Mouse (Mus musculus): Measurements from ENCODE around the gene Herc3. TPM values are rescaled to one million over a fixed set of nuclear protein-coding genes. Genes with fewer than 3 reads are reported as not detected.

Gene Herc3
- polyA plus RNA-seq, 1 experiment from 2014 or later: 18.5 TPM

DNA sequence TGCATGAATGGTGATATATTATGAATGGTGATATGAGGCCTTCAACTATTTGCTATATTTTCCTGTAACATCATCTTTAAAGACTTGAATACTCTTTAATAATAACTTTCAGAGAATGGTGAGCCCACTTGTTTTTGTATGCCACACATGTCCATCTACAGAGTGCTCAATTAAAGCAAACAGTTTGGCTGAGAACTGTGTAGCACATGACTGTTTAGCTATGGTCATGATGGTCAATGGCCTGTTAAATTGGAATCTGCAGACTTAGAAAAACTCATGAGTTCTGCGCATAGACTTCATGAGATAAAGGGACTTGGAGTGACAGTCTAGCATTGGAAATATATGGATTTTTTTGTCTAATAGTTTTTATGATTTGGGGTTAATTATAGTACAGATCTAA lies 119.1 kb downstream of the Herc3 start:
- H3K36me3 ChIP-seq (ENCODE audit: control insufficient read depth, insufficient read depth, low read length): no peaks in the 10 kb centered on the region
- WGBS (ENCODE audit: insufficient replicate concordance): 84% methylated on average over 1 of the region's 1 CpGs
- 0 out of 2 replicates have a peak, but pooled peaks cover 2% of the 10 kb centered on the region for H3K9me3 ChIP-seq (replicated peaks; ENCODE audit: control insufficient read depth, low read length)
- H3K27me3 ChIP-seq (ENCODE audit: control insufficient read depth, insufficient read depth, low read length): no peaks in the 10 kb centered on the region
- no peak overlapping the region for H3K4me2 ChIP-seq
- H3K9ac ChIP-seq (ENCODE audit: low read depth, low read length): no peak overlapping the region
- no peak overlapping the region for H3K27ac ChIP-seq (ENCODE audit: low read depth, low read length)
- H3K4me3 ChIP-seq (ENCODE audit: low read depth, low read length): no peak overlapping the region
- H3K4me1 ChIP-seq (ENCODE audit: control insufficient read depth, insufficient read depth, low read length): no peaks in the 10 kb centered on the region
- ATAC-seq (replicated peaks; ENCODE audit: insufficient number of reproducible peaks, low FRiP score, low TSS enrichment): no peak

GRCm38 (mm10) chr6:58951128-58951992 lies 120.1 kb downstream of the Herc3 start:
- Histone ChIP-seq H3K27me3 (ENCODE audit: control insufficient read depth, insufficient read depth, low read length) (no peaks in the 10 kb centered on the region), H3K9me3 (replicated peaks; ENCODE audit: control insufficient read depth, low read length) (0 out of 2 replicates have a peak, but pooled peaks cover 2% of the 10 kb centered on the region), H3K36me3 (ENCODE audit: control insufficient read depth, insufficient read depth, low read length) (no peaks in the 10 kb centered on the region), H3K27ac (ENCODE audit: low read depth, low read length) (no peak overlapping the region), H3K4me1 (ENCODE audit: control insufficient read depth, insufficient read depth, low read length) (no peaks in the 10 kb centered on the region), H3K4me3 (ENCODE audit: low read depth, low read length) (no peak overlapping the region), H3K4me2 (no peak overlapping the region), H3K9ac (ENCODE audit: low read depth, low read length) (no peak overlapping the region)
- 53% methylated on average over 2 of the region's 2 CpGs for WGBS (ENCODE audit: insufficient replicate concordance)
- ATAC-seq (replicated peaks; ENCODE audit: insufficient number of reproducible peaks, low FRiP score, low TSS enrichment): no peak

DNA sequence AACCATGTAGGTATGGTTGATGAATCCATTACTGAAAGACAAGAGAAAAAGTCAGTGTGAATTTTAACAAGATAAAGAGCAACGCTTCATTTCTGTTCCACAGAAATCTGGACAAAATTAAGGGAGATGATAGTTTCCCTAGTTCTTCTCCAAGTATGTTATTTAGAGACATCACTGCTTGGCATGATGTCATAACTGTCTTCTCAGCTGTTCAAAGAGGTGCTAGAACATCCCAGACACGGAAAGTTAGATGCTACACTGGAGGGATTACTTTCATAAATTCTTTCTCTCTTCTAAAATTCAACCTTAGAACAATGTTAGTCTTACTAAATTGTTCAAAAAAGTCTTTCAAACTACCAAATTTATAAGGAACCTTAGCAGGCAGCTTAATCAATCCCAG lies 129.3 kb downstream of the Herc3 start:
- ATAC-seq (replicated peaks; ENCODE audit: insufficient number of reproducible peaks, low FRiP score, low TSS enrichment): no peak
- Histone ChIP-seq H3K9ac (ENCODE audit: low read depth, low read length) (no peak overlapping the region), H3K4me2 (no peak overlapping the region), H3K27me3 (ENCODE audit: control insufficient read depth, insufficient read depth, low read length) (no peaks in the 10 kb centered on the region), H3K36me3 (ENCODE audit: control insufficient read depth, insufficient read depth, low read length) (no peaks in the 10 kb centered on the region), H3K27ac (ENCODE audit: low read depth, low read length) (no peak overlapping the region), H3K4me1 (ENCODE audit: control insufficient read depth, insufficient read depth, low read length) (no peaks in the 10 kb centered on the region), H3K4me3 (ENCODE audit: low read depth, low read length) (no peak overlapping the region), H3K9me3 (replicated peaks; ENCODE audit: control insufficient read depth, low read length) (no peaks in the 10 kb centered on the region)
- WGBS (ENCODE audit: insufficient replicate concordance): 85% methylated on average over 2 of the region's 2 CpGs

DNA sequence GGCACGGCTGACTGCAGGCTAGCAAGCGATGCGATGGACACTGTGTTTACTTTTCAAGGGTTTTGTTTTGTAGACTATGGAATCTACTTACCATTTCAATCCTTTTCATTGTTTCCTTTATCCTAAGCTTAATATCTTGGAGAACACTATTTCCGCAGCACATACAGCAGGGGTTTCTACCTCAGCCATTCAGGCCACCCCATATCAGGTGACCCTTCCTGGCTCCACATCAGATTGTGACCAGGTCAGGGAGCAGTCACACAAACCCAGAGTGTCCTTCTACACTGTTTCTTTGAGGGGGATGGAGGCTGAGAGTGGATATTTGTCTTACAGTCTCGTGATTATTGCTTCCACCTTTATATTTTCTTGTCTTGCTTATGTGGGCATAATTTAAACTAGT lies 131.4 kb downstream of the Herc3 start:
- no peak overlapping the region for H3K9ac ChIP-seq (ENCODE audit: low read depth, low read length)
- WGBS (ENCODE audit: insufficient replicate concordance): 78% methylated on average over 5 of the region's 5 CpGs
- no peaks in the 10 kb centered on the region for H3K36me3 ChIP-seq (ENCODE audit: control insufficient read depth, insufficient read depth, low read length)
- H3K4me3 ChIP-seq (ENCODE audit: low read depth, low read length): no peak overlapping the region
- no peaks in the 10 kb centered on the region for H3K4me1 ChIP-seq (ENCODE audit: control insufficient read depth, insufficient read depth, low read length)
- H3K27ac ChIP-seq (ENCODE audit: low read depth, low read length): no peak overlapping the region
- H3K4me2 ChIP-seq: no peak overlapping the region
- no peak for ATAC-seq (replicated peaks; ENCODE audit: insufficient number of reproducible peaks, low FRiP score, low TSS enrichment)
- no peaks in the 10 kb centered on the region for H3K27me3 ChIP-seq (ENCODE audit: control insufficient read depth, insufficient read depth, low read length)
- H3K9me3 ChIP-seq (replicated peaks; ENCODE audit: control insufficient read depth, low read length): no peaks in the 10 kb centered on the region

DNA sequence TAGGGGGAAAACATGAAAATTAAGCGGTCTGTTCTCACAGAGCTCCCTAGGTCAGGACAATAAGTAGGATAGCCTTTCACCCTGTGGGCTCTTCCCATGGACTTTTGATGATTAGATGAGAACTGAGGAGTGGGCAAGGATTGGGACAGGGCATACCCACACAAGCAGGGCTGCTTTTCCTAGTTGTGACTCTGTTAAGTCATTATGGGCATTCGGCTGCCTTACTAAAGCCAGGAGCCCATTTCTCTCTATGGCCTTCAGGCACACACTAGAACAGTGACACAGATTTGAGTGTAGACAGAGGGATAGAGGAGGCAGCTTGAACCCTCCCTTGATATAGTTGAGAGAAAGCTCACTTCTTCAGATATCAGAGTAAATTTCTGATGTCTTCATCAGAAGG lies 132.8 kb downstream of the Herc3 start:
- Histone ChIP-seq H3K27ac (ENCODE audit: low read depth, low read length) (no peak overlapping the region), H3K4me2 (no peak overlapping the region), H3K4me1 (ENCODE audit: control insufficient read depth, insufficient read depth, low read length) (no peaks in the 10 kb centered on the region), H3K4me3 (ENCODE audit: low read depth, low read length) (no peak overlapping the region), H3K27me3 (ENCODE audit: control insufficient read depth, insufficient read depth, low read length) (no peaks in the 10 kb centered on the region), H3K9ac (ENCODE audit: low read depth, low read length) (no peak overlapping the region), H3K36me3 (ENCODE audit: control insufficient read depth, insufficient read depth, low read length) (no peaks in the 10 kb centered on the region), H3K9me3 (replicated peaks; ENCODE audit: control insufficient read depth, low read length) (no peaks in the 10 kb centered on the region)
- no peak for ATAC-seq (replicated peaks; ENCODE audit: insufficient number of reproducible peaks, low FRiP score, low TSS enrichment)
- WGBS (ENCODE audit: insufficient replicate concordance): 88% methylated on average over 2 of the region's 2 CpGs

- H3K36me3 ChIP-seq (ENCODE audit: control insufficient read depth, insufficient read depth, low read length): no peaks in the 10 kb centered on the region
- H3K4me3 ChIP-seq (ENCODE audit: low read depth, low read length): no peak overlapping the region
- H3K9ac ChIP-seq (ENCODE audit: low read depth, low read length): no peak overlapping the region
- no peak overlapping the region for H3K4me2 ChIP-seq
- no peak for ATAC-seq (replicated peaks; ENCODE audit: insufficient number of reproducible peaks, low FRiP score, low TSS enrichment)
- H3K27me3 ChIP-seq (ENCODE audit: control insufficient read depth, insufficient read depth, low read length): no peaks in the 10 kb centered on the region
- no peaks in the 10 kb centered on the region for H3K4me1 ChIP-seq (ENCODE audit: control insufficient read depth, insufficient read depth, low read length)
- H3K9me3 ChIP-seq (replicated peaks; ENCODE audit: control insufficient read depth, low read length): no peaks in the 10 kb centered on the region
- H3K27ac ChIP-seq (ENCODE audit: low read depth, low read length): no peak overlapping the region
Measured at GRCm38 (mm10) chr6:58964565-58964964, 133.3 kb downstream of the Herc3 start.

- Histone ChIP-seq H3K4me3 (ENCODE audit: low read depth, low read length) (no peak overlapping the region), H3K27me3 (ENCODE audit: control insufficient read depth, insufficient read depth, low read length) (no peaks in the 10 kb centered on the region), H3K4me2 (peak overlapping the region; percentile 24; the same call in 1 of the 2 replicates), H3K36me3 (ENCODE audit: control insufficient read depth, insufficient read depth, low read length) (no peaks in the 10 kb centered on the region), H3K4me1 (ENCODE audit: control insufficient read depth, insufficient read depth, low read length) (no peaks in the 10 kb centered on the region), H3K27ac (ENCODE audit: low read depth, low read length) (no peak overlapping the region), H3K9ac (ENCODE audit: low read depth, low read length) (no peak overlapping the region), H3K9me3 (replicated peaks; ENCODE audit: control insufficient read depth, low read length) (no peaks in the 10 kb centered on the region)
- WGBS (ENCODE audit: insufficient replicate concordance): 31% methylated on average over 12 of the region's 12 CpGs
- no peak for ATAC-seq (replicated peaks; ENCODE audit: insufficient number of reproducible peaks, low FRiP score, low TSS enrichment)
Measured at GRCm38 (mm10) chr6:58965071-58965831, 134.0 kb downstream of the Herc3 start.

DNA sequence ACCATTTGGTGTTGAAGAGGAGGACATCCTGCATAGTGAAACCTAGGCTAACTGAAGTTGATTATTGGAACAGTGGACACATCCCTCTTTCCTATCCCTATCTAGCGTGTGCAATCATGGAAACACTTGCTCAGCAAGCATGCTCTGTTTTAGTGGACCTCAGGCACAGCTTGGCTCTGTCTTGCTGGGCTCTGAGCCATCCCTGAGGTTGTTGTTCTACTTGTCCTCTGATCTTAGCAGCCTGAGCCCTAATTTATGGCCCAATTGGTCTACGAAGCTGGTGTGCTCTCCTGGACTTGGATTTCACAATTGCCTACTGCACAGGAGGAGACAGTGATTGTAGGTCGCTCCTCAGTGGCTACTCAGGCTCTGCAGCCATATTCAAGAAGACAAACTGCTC lies 137.0 kb downstream of the Herc3 start:
- H3K9me3 ChIP-seq (replicated peaks; ENCODE audit: control insufficient read depth, low read length): no peaks in the 10 kb centered on the region
- ATAC-seq (replicated peaks; ENCODE audit: insufficient number of reproducible peaks, low FRiP score, low TSS enrichment): no peak
- H3K4me1 ChIP-seq (ENCODE audit: control insufficient read depth, insufficient read depth, low read length): no peaks in the 10 kb centered on the region
- H3K4me2 ChIP-seq: no peak overlapping the region
- no peak overlapping the region for H3K27ac ChIP-seq (ENCODE audit: low read depth, low read length)
- no peak overlapping the region for H3K9ac ChIP-seq (ENCODE audit: low read depth, low read length)
- H3K4me3 ChIP-seq (ENCODE audit: low read depth, low read length): no peak overlapping the region
- no peaks in the 10 kb centered on the region for H3K27me3 ChIP-seq (ENCODE audit: control insufficient read depth, insufficient read depth, low read length)
- WGBS (ENCODE audit: insufficient replicate concordance): 86% methylated on average over 3 of the region's 3 CpGs
- H3K36me3 ChIP-seq (ENCODE audit: control insufficient read depth, insufficient read depth, low read length): no peaks in the 10 kb centered on the region
